8 mouse cellular contexts compared by ENCODE assay signal in the genomic region with DNA sequence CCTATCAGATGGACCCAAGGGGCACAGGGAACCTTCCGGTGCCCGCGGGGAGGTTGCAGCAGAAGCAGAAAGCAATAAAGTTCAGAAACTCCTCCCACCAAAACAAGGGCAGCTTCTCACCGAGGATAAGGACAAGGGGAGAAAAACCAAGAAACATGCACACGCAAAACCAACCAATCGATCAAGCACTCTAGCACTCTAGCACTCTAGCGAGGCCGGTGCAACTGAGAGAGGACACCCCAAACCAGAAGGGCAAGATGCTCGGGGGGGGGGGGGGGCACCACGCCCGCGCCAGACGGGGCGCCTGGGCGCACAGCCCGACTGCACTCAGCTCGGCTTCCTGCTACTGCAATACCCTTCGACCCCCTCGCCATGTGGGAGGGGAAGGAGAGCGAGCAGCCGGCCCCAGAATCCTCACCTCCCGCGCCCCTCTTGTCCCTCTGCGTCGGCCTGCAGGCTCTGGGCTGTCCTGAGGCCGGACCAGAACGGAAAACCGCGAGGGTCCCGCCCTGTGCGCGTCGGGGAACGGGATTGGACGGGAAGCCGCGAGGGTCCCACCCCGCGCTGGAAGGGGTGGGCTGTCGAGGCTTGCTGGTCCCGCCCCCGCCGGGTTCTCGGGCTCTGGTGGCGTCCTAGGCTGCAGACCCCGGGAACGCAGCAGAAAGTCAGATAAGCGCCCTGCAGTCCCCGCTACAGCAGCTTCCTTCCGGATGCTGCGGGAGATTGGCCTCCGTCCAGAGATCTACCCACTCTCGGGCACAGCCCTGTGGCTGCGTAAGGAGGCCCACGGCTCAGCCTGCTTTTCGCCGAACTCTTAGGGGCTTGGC. TPM values are rescaled to one million over a fixed set of nuclear protein-coding genes. Genes with fewer than 3 reads are reported as not detected.
A peak's percentile ranks its signal among the peaks of the same experiment; 100 is the strongest.
DNase-seq lines count a peak whose midpoint lies in the region; ATAC-seq and TF ChIP-seq lines count a peak whose summit lies in the region.

Gene Crot, minus strand, starts transcription at position 639 of the 827 bp plus-strand sequence.

- TF ChIP-seq POLR2A in bone marrow, adult 2 months (IDR thresholded peaks at IDR 0.05; ENCODE audit: borderline replicate concordance, control insufficient read depth, low read depth, low read length): peak; percentile 89

- H3K9ac ChIP-seq in embryonic facial prominence, embryonic 15.5 days: peak within 1 kb of the TSS; percentile 59
- peak within 1 kb of the TSS; percentile 74 for H3K9ac ChIP-seq in kidney, embryonic 14.5 days (ENCODE audit: low read depth, low read length)
- peak within 1 kb of the TSS; percentile 69 for H3K9ac ChIP-seq in limb, embryonic 15.5 days

- under 1% methylated on average over 55 of the region's 57 CpGs for WGBS in bone marrow, adult 2 months
- under 1% methylated on average over 47 of the region's 57 CpGs for WGBS in embryonic facial prominence, embryonic 15.5 days
- 0% methylated on average over 45 of the region's 57 CpGs for WGBS in kidney, embryonic 14.5 days
- WGBS in limb, embryonic 15.5 days: under 1% methylated on average over 51 of the region's 57 CpGs

- peaks cover 10% of the 10 kb centered on the region; the same call in 1 of the 2 replicates for H3K36me3 ChIP-seq in embryonic facial prominence, embryonic 15.5 days
- peaks cover 4% of the 10 kb centered on the region; the same call in 1 of the 2 replicates for H3K36me3 ChIP-seq in kidney, embryonic 14.5 days (ENCODE audit: control insufficient read depth, insufficient read depth, low read length)
- H3K36me3 ChIP-seq in limb, embryonic 15.5 days: peaks cover 7% of the 10 kb centered on the region; the same call in 1 of the 2 replicates

- peak; percentile 94 for DNase-seq in 416B (ENCODE audit: low read depth)
- DNase-seq in heart, adult 9 months (ENCODE audit: low spot score in 2 of 2): peak; percentile 92 to 96
- DNase-seq in monocyte, adult 2 months (ENCODE audit: low read depth in 1 of 2, low spot score in 2 of 2): peak; percentile 38 to 47
- peak; percentile 92 for DNase-seq in spleen, postnatal 36 days (ENCODE audit: low spot score in 2 of 2)

- peak within 1 kb of the TSS; percentile 69 for H3K4me2 ChIP-seq in embryonic facial prominence, embryonic 15.5 days (replicated peaks)
- peak within 1 kb of the TSS; percentile 66 for H3K4me2 ChIP-seq in kidney, embryonic 14.5 days (replicated peaks; ENCODE audit: low read depth, low read length)
- H3K4me2 ChIP-seq in limb, embryonic 15.5 days: peak within 1 kb of the TSS; percentile 73

- H3K27ac ChIP-seq in bone marrow, adult 2 months (ENCODE audit: control insufficient read depth, insufficient read depth, low read depth, low read length, poor library complexity): peak within 1 kb of the TSS; percentile 75
- H3K27ac ChIP-seq in embryonic facial prominence, embryonic 15.5 days (replicated peaks): peak within 1 kb of the TSS; percentile 84
- H3K27ac ChIP-seq in kidney, embryonic 14.5 days (ENCODE audit: low read depth, low read length): peak within 1 kb of the TSS; percentile 83
- H3K27ac ChIP-seq in limb, embryonic 15.5 days: peak within 1 kb of the TSS; percentile 85

- H3K4me3 ChIP-seq in bone marrow, adult 2 months (replicated peaks; ENCODE audit: control insufficient read depth, low read depth, low read length): peak within 1 kb of the TSS; percentile 94
- H3K4me3 ChIP-seq in embryonic facial prominence, embryonic 15.5 days (replicated peaks): peak within 1 kb of the TSS; percentile 77
- peak within 1 kb of the TSS; percentile 74 for H3K4me3 ChIP-seq in kidney, embryonic 14.5 days (ENCODE audit: low read length)
- H3K4me3 ChIP-seq in limb, embryonic 15.5 days: peak within 1 kb of the TSS; percentile 71

- 0 out of 2 replicates have a peak, but pooled peaks have one; percentile 13 for TF ChIP-seq CTCF in bone marrow, adult 2 months (IDR thresholded peaks at IDR 0.05; ENCODE audit: control insufficient read depth, insufficient read depth, low read length)

- H3K27me3 ChIP-seq in embryonic facial prominence, embryonic 15.5 days: no peaks in the 10 kb centered on the region
- no peaks in the 10 kb centered on the region for H3K27me3 ChIP-seq in kidney, embryonic 14.5 days (ENCODE audit: control insufficient read depth, insufficient read depth, low read length)
- no peaks in the 10 kb centered on the region for H3K27me3 ChIP-seq in limb, embryonic 15.5 days

- no peaks in the 10 kb centered on the region; the same call in 1 of the 2 replicates for H3K4me1 ChIP-seq in bone marrow, adult 2 months (ENCODE audit: control insufficient read depth, insufficient read depth, low read length)
- H3K4me1 ChIP-seq in embryonic facial prominence, embryonic 15.5 days: 0 out of 2 replicates have a peak, but pooled peaks cover 4% of the 10 kb centered on the region
- H3K4me1 ChIP-seq in kidney, embryonic 14.5 days (ENCODE audit: control insufficient read depth, insufficient read depth, low read length): no peaks in the 10 kb centered on the region
- H3K4me1 ChIP-seq in limb, embryonic 15.5 days: peaks cover 5% of the 10 kb centered on the region; the same call in 1 of the 2 replicates

- peak; percentile 99 for ATAC-seq in embryonic facial prominence, embryonic 15.5 days (ENCODE audit: insufficient number of reproducible peaks, low FRiP score, low TSS enrichment, low read depth)
- peak; percentile 100 for ATAC-seq in kidney, embryonic 14.5 days (ENCODE audit: low FRiP score, low TSS enrichment)
- peak; percentile 100 for ATAC-seq in limb, embryonic 15.5 days (ENCODE audit: insufficient number of reproducible peaks, low FRiP score, low TSS enrichment, low read depth)

- no peaks in the 10 kb centered on the region for H3K9me3 ChIP-seq in embryonic facial prominence, embryonic 15.5 days (replicated peaks)
- no peaks in the 10 kb centered on the region for H3K9me3 ChIP-seq in kidney, embryonic 14.5 days (ENCODE audit: control insufficient read depth, low read length)
- no peaks in the 10 kb centered on the region for H3K9me3 ChIP-seq in limb, embryonic 15.5 days

RNA-seq across cellular contexts. Expression of gene Crot, which starts in this region (rescaled TPM):
- 7.2 and 10.7 TPM in 2 replicates for polyA plus RNA-seq in bone marrow, adult 2 months (2011; ENCODE audit: insufficient read depth, insufficient read length, low replicate concordance, missing spikeins)
- 37.9 and 38.7 TPM in 2 replicates for polyA plus RNA-seq in embryonic facial prominence, embryonic 15.5 days (2015; fragmentation: Nextera tagmentation; extraction: Ambion mirVana)
- 37.2 and 48.9 TPM in 2 replicates for polyA plus RNA-seq in kidney, embryonic 14.5 days (2014; fragmentation: Nextera tagmentation; extraction: Ambion mirVana)
- polyA plus RNA-seq in limb, embryonic 15.5 days (2015; fragmentation: Nextera tagmentation; extraction: Ambion mirVana): 38.8 and 38.9 TPM in 2 replicates

Comparison
In these comparisons a context has a peak if more than half of its experiments do, and no peak if none do; other contexts are left out.
1. Peak in every context shown above with its lines: DNase-seq, ATAC-seq, H3K4me3 ChIP-seq and H3K27ac ChIP-seq.
2. DNase-seq: peak in every context shown above with its lines; median percentile 94 in 416B; 94 in heart, adult 9 months; 92 in spleen, postnatal 36 days; 42 in monocyte, adult 2 months.